Mouse (Mus musculus): ENCODE data around the gene Sox5. TPM values are rescaled to one million over a fixed set of nuclear protein-coding genes. Genes with fewer than 3 reads are reported as not detected.

Gene Sox5
- polyA plus RNA-seq, 2 experiments, result 1.6 to 1.7 TPM

GRCm38 (mm10) chr6:144541316-144541715, 240.5 kb downstream of the Sox5 start:
- Histone ChIP-seq H3K36me3 (replicated peaks; ENCODE audit: control insufficient read depth, insufficient read depth, low read depth) (no peaks in the 10 kb centered on the region), H3K9me3 (ENCODE audit: control insufficient read depth, low read length) (no peaks in the 10 kb centered on the region), H3K27ac (no peak overlapping the region), H3K4me2 (ENCODE audit: low read depth) (no peak overlapping the region), H3K4me1 (replicated peaks; ENCODE audit: control insufficient read depth in 2 of 2, insufficient read depth in 2 of 2, low read length in 1 of 2) (no peaks in the 10 kb centered on the region), H3K9ac (replicated peaks) (no peak overlapping the region), H3K4me3 (ENCODE audit: insufficient read depth in 1 of 2, low read depth in 2 of 2, low read length in 2 of 2) (no peak overlapping the region), H3K27me3 (ENCODE audit: control insufficient read depth, insufficient read depth, low read length) (no peaks in the 10 kb centered on the region)
- DNase-seq (ENCODE audit: low read depth in 3 of 3, low spot score in 3 of 3) (no peak), ATAC-seq (ENCODE audit: insufficient read depth) (no peak)
- WGBS (ENCODE audit: insufficient replicate concordance), result 74% methylated on average over 9 of the region's 9 CpGs
- TF ChIP-seq EP300 (IDR thresholded peaks at IDR 0.05; ENCODE audit: low read depth) (no peak), CTCF (IDR thresholded peaks at IDR 0.05; ENCODE audit: low read depth) (no peak)

- no peaks in the 10 kb centered on the region for H3K9me3 ChIP-seq (ENCODE audit: control insufficient read depth, low read length)
- TF ChIP-seq CTCF (IDR thresholded peaks at IDR 0.05; ENCODE audit: low read depth) (no peak), EP300 (IDR thresholded peaks at IDR 0.05; ENCODE audit: low read depth) (no peak)
- H3K9ac ChIP-seq (replicated peaks), result no peak overlapping the region
- H3K4me1 ChIP-seq (replicated peaks; ENCODE audit: control insufficient read depth in 2 of 2, insufficient read depth in 2 of 2, low read length in 1 of 2), result no peaks in the 10 kb centered on the region
- H3K27ac ChIP-seq, result no peak overlapping the region
- no peaks in the 10 kb centered on the region for H3K36me3 ChIP-seq (replicated peaks; ENCODE audit: control insufficient read depth, insufficient read depth, low read depth)
- DNase-seq (ENCODE audit: low read depth in 3 of 3, low spot score in 3 of 3), result no peak
- H3K27me3 ChIP-seq (ENCODE audit: control insufficient read depth, insufficient read depth, low read length), result no peaks in the 10 kb centered on the region
- no peak overlapping the region for H3K4me3 ChIP-seq (ENCODE audit: insufficient read depth in 1 of 2, low read depth in 2 of 2, low read length in 2 of 2)
- 61% methylated on average over 18 of the region's 18 CpGs for WGBS (ENCODE audit: insufficient replicate concordance)
- H3K4me2 ChIP-seq (ENCODE audit: low read depth), result no peak overlapping the region
- no peak for ATAC-seq (ENCODE audit: insufficient read depth)
These were observed 242.2 kb downstream of the Sox5 start for GRCm38 (mm10) chr6:144539439-144540192.

GRCm38 (mm10) chr6:144523479-144523878, 258.3 kb downstream of the Sox5 start:
- Histone ChIP-seq H3K4me1 (replicated peaks; ENCODE audit: control insufficient read depth in 2 of 2, insufficient read depth in 2 of 2, low read length in 1 of 2) (no peaks in the 10 kb centered on the region), H3K9ac (replicated peaks) (no peak overlapping the region), H3K4me2 (ENCODE audit: low read depth) (no peak overlapping the region), H3K36me3 (replicated peaks; ENCODE audit: control insufficient read depth, insufficient read depth, low read depth) (no peaks in the 10 kb centered on the region), H3K9me3 (ENCODE audit: control insufficient read depth, low read length) (no peaks in the 10 kb centered on the region), H3K27ac (no peak overlapping the region), H3K27me3 (ENCODE audit: control insufficient read depth, insufficient read depth, low read length) (no peaks in the 10 kb centered on the region), H3K4me3 (ENCODE audit: insufficient read depth in 1 of 2, low read depth in 2 of 2, low read length in 2 of 2) (no peak overlapping the region)
- 59% methylated on average over 11 of the region's 11 CpGs for WGBS (ENCODE audit: insufficient replicate concordance)
- ATAC-seq (ENCODE audit: insufficient read depth) (no peak), DNase-seq (ENCODE audit: low read depth in 3 of 3, low spot score in 3 of 3) (no peak)
- TF ChIP-seq CTCF (IDR thresholded peaks at IDR 0.05; ENCODE audit: low read depth) (no peak), EP300 (IDR thresholded peaks at IDR 0.05; ENCODE audit: low read depth) (no peak)

- DNase-seq (ENCODE audit: low read depth in 3 of 3, low spot score in 3 of 3) (no peak), ATAC-seq (ENCODE audit: insufficient read depth) (no peak)
- TF ChIP-seq CTCF (IDR thresholded peaks at IDR 0.05; ENCODE audit: low read depth), result no peak
- no peak for TF ChIP-seq EP300 (IDR thresholded peaks at IDR 0.05; ENCODE audit: low read depth)
- Histone ChIP-seq H3K36me3 (replicated peaks; ENCODE audit: control insufficient read depth, insufficient read depth, low read depth) (no peaks in the 10 kb centered on the region), H3K4me3 (ENCODE audit: insufficient read depth in 1 of 2, low read depth in 2 of 2, low read length in 2 of 2) (no peak overlapping the region), H3K4me2 (ENCODE audit: low read depth) (no peak overlapping the region), H3K4me1 (replicated peaks; ENCODE audit: control insufficient read depth in 2 of 2, insufficient read depth in 2 of 2, low read length in 1 of 2) (no peaks in the 10 kb centered on the region), H3K27ac (no peak overlapping the region), H3K9ac (replicated peaks) (no peak overlapping the region), H3K9me3 (ENCODE audit: control insufficient read depth, low read length) (no peaks in the 10 kb centered on the region), H3K27me3 (ENCODE audit: control insufficient read depth, insufficient read depth, low read length) (no peaks in the 10 kb centered on the region)
- WGBS (ENCODE audit: insufficient replicate concordance), result 61% methylated on average over 2 of the region's 2 CpGs
These were observed 263.0 kb downstream of the Sox5 start for GRCm38 (mm10) chr6:144518811-144519210.

GRCm38 (mm10) chr6:144515905-144516304, 265.9 kb downstream of the Sox5 start:
- no peak for DNase-seq (ENCODE audit: low read depth in 3 of 3, low spot score in 3 of 3)
- Histone ChIP-seq H3K4me2 (ENCODE audit: low read depth) (no peak overlapping the region), H3K9ac (replicated peaks) (no peak overlapping the region), H3K9me3 (ENCODE audit: control insufficient read depth, low read length) (no peaks in the 10 kb centered on the region), H3K4me1 (replicated peaks; ENCODE audit: control insufficient read depth in 2 of 2, insufficient read depth in 2 of 2, low read length in 1 of 2) (no peaks in the 10 kb centered on the region), H3K27me3 (ENCODE audit: control insufficient read depth, insufficient read depth, low read length) (no peaks in the 10 kb centered on the region), H3K36me3 (replicated peaks; ENCODE audit: control insufficient read depth, insufficient read depth, low read depth) (no peaks in the 10 kb centered on the region), H3K4me3 (ENCODE audit: insufficient read depth in 1 of 2, low read depth in 2 of 2, low read length in 2 of 2) (no peak overlapping the region), H3K27ac (no peak overlapping the region)
- TF ChIP-seq CTCF (IDR thresholded peaks at IDR 0.05; ENCODE audit: low read depth) (no peak), EP300 (IDR thresholded peaks at IDR 0.05; ENCODE audit: low read depth) (no peak)
- ATAC-seq (ENCODE audit: insufficient read depth), result no peak
- WGBS (ENCODE audit: insufficient replicate concordance), result 75% methylated on average over 8 of the region's 8 CpGs

Measured in liver, embryonic 14.5 days (tissue).